Mouse (Mus musculus) CD4-positive helper T cell, adult 2 months (primary cell): ENCODE measurements around the gene Jagn1.

ENCODE experiments used
- DNase-seq: peaks from one replicate; pipeline ENCODE4 v3.0.0-alpha.2; 2012; ENCODE audit warnings: low read depth, missing footprints, low spot score

The Jagn1 gene

GRCm38 (mm10) chr6:113434691-113435090 is 7.7 kb upstream of the Jagn1 start:
- DNase-seq = no peak

- no peak for DNase-seq
Measured at GRCm38 (mm10) chr6:113435664-113436205, 6.6 kb upstream of the Jagn1 start, which contains the start of gene Cidec. Gene Cidec (minus strand): TSS chr6:113435760.

- DNase-seq = no peak
Measured at GRCm38 (mm10) chr6:113437135-113437534, 5.2 kb upstream of the Jagn1 start.

GRCm38 (mm10) chr6:113438721-113439430 is 3.5 kb upstream of the Jagn1 start:
- no peak for DNase-seq

GRCm38 (mm10) chr6:113440686-113441085 is 1.7 kb upstream of the Jagn1 start:
- DNase-seq = no peak

- peak; percentile 82 for DNase-seq
Measured at GRCm38 (mm10) chr6:113441147-113441680, 1.2 kb upstream of the Jagn1 start.

- no peak for DNase-seq
Measured at GRCm38 (mm10) chr6:113442087-113442441, 305 bp upstream of the Jagn1 start.

GRCm38 (mm10) chr6:113443091-113443490 is 722 bp downstream of the Jagn1 start:
- peak; percentile 51 for DNase-seq

- DNase-seq = no peak
Measured at GRCm38 (mm10) chr6:113444207-113444965, 2.0 kb downstream of the Jagn1 start.

- no peak for DNase-seq
Measured at GRCm38 (mm10) chr6:113447639-113448038, 5.3 kb downstream of the Jagn1 start.

GRCm38 (mm10) chr6:113451839-113452238 is 9.5 kb downstream of the Jagn1 start:
- DNase-seq = no peak

- no peak for DNase-seq
Measured at GRCm38 (mm10) chr6:113455007-113455406, 12.6 kb downstream of the Jagn1 start.

GRCm38 (mm10) chr6:113457952-113458534 is 15.7 kb downstream of the Jagn1 start, which contains the start of gene Il17re:
Gene Il17re (plus strand): TSS chr6:113458484.
- DNase-seq = peak; percentile 13

GRCm38 (mm10) chr6:113458635-113459034 is 16.3 kb downstream of the Jagn1 start:
- DNase-seq = no peak

GRCm38 (mm10) chr6:113464040-113464439 is 21.7 kb downstream of the Jagn1 start:
- no peak for DNase-seq

GRCm38 (mm10) chr6:113465602-113466001 is 23.2 kb downstream of the Jagn1 start:
- no peak for DNase-seq

- DNase-seq = no peak
Measured at GRCm38 (mm10) chr6:113468512-113468911, 26.1 kb downstream of the Jagn1 start.

GRCm38 (mm10) chr6:113469021-113469420 is 26.7 kb downstream of the Jagn1 start:
- DNase-seq = peak; percentile 77

- peak; percentile 59 for DNase-seq
Measured at GRCm38 (mm10) chr6:113469432-113469831, 27.1 kb downstream of the Jagn1 start.

GRCm38 (mm10) chr6:113471297-113471936 is 29.0 kb downstream of the Jagn1 start, which contains the start of gene Il17rc:
Gene Il17rc (plus strand): TSS chr6:113471427.
- DNase-seq = no peak

GRCm38 (mm10) chr6:113472061-113472460 is 29.7 kb downstream of the Jagn1 start:
- DNase-seq = no peak
